ENCODE assay signal across 8 mouse cellular contexts in the genomic region with DNA sequence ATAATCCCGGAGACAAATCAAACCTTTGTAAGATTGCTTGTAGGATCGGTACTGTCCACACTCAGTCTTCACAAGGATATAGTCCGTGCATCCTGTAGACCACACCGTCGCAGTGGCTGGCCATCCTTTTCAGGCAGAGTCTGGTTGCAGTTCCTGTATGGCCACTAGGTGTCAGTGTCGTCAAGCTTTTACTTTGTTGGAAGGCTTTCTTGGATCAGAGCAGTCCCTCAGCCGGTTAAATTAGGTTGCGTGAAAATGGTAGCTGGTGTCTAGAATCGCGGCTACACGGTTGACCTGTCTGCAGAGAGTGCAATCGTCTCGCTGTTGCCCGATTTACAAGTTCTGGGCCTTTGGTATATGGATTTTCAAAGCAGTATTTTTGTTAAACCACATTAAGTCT.
DNase-seq lines count a peak whose midpoint lies in the region; ATAC-seq and TF ChIP-seq lines count a peak whose summit lies in the region.

No protein-coding gene starts in this region.

- no peaks in the 10 kb centered on the region for H3K4me1 ChIP-seq in bone marrow macrophage, adult 2 months (ENCODE audit: control insufficient read depth, insufficient read depth, low read length)
- H3K4me1 ChIP-seq in embryonic facial prominence, embryonic 15.5 days: no peaks in the 10 kb centered on the region
- H3K4me1 ChIP-seq in kidney, embryonic 14.5 days (ENCODE audit: control insufficient read depth, insufficient read depth, low read length): no peaks in the 10 kb centered on the region
- no peaks in the 10 kb centered on the region for H3K4me1 ChIP-seq in limb, embryonic 15.5 days

- 0 out of 2 replicates have a peak, but pooled peaks have one; percentile 51 for ATAC-seq in embryonic facial prominence, embryonic 15.5 days (ENCODE audit: insufficient number of reproducible peaks, low FRiP score, low TSS enrichment, low read depth)
- peak; percentile 87 for ATAC-seq in kidney, embryonic 14.5 days (ENCODE audit: low FRiP score, low TSS enrichment)
- ATAC-seq in limb, embryonic 15.5 days (ENCODE audit: insufficient number of reproducible peaks, low FRiP score, low TSS enrichment, low read depth): 0 out of 2 replicates have a peak, but pooled peaks have one; percentile 19

- no peak overlapping the region for H3K4me2 ChIP-seq in embryonic facial prominence, embryonic 15.5 days (replicated peaks)
- no peak overlapping the region for H3K4me2 ChIP-seq in kidney, embryonic 14.5 days (replicated peaks; ENCODE audit: low read depth, low read length)
- H3K4me2 ChIP-seq in limb, embryonic 15.5 days: no peak overlapping the region
- peak overlapping the region; percentile 38 for H3K4me2 ChIP-seq in myocyte (ENCODE audit: low read depth)

- H3K4me3 ChIP-seq in bone marrow macrophage, adult 2 months (ENCODE audit: insufficient read depth, low read length): no peak overlapping the region
- H3K4me3 ChIP-seq in embryonic facial prominence, embryonic 15.5 days (replicated peaks): no peak overlapping the region
- H3K4me3 ChIP-seq in kidney, embryonic 14.5 days (ENCODE audit: low read length): no peak overlapping the region
- H3K4me3 ChIP-seq in limb, embryonic 15.5 days: no peak overlapping the region
- H3K4me3 ChIP-seq in myocyte: no peak overlapping the region

- H3K36me3 ChIP-seq in embryonic facial prominence, embryonic 15.5 days: no peaks in the 10 kb centered on the region
- H3K36me3 ChIP-seq in kidney, embryonic 14.5 days (ENCODE audit: control insufficient read depth, insufficient read depth, low read length): no peaks in the 10 kb centered on the region
- H3K36me3 ChIP-seq in limb, embryonic 15.5 days: no peaks in the 10 kb centered on the region
- no peaks in the 10 kb centered on the region for H3K36me3 ChIP-seq in myocyte (ENCODE audit: control insufficient read depth, insufficient read depth)

- no peaks in the 10 kb centered on the region for H3K27me3 ChIP-seq in embryonic facial prominence, embryonic 15.5 days
- no peaks in the 10 kb centered on the region for H3K27me3 ChIP-seq in kidney, embryonic 14.5 days (ENCODE audit: control insufficient read depth, insufficient read depth, low read length)
- peaks cover 5% of the 10 kb centered on the region; the same call in 1 of the 2 replicates for H3K27me3 ChIP-seq in limb, embryonic 15.5 days
- no peaks in the 10 kb centered on the region for H3K27me3 ChIP-seq in myocyte (ENCODE audit: control insufficient read depth, insufficient read depth, insufficient read length)

- no peaks in the 10 kb centered on the region for H3K9me3 ChIP-seq in embryonic facial prominence, embryonic 15.5 days (replicated peaks)
- H3K9me3 ChIP-seq in kidney, embryonic 14.5 days (ENCODE audit: control insufficient read depth, low read length): no peaks in the 10 kb centered on the region
- no peaks in the 10 kb centered on the region for H3K9me3 ChIP-seq in limb, embryonic 15.5 days

- no peak overlapping the region for H3K27ac ChIP-seq in bone marrow macrophage, adult 2 months (ENCODE audit: insufficient read depth, low read depth, low read length)
- no peak overlapping the region for H3K27ac ChIP-seq in embryonic facial prominence, embryonic 15.5 days (replicated peaks)
- H3K27ac ChIP-seq in kidney, embryonic 14.5 days (ENCODE audit: low read depth, low read length): no peak overlapping the region
- no peak overlapping the region for H3K27ac ChIP-seq in limb, embryonic 15.5 days

- H3K79me2 ChIP-seq in myocyte (ENCODE audit: control insufficient read depth, insufficient read depth): no peaks in the 10 kb centered on the region

- TF ChIP-seq CTCF in bone marrow macrophage, adult 2 months (IDR thresholded peaks at IDR 0.05; ENCODE audit: low read depth, low read length): peak; percentile 73

- peak; percentile 60 for DNase-seq in A20 (ENCODE audit: low read depth, low spot score)
- DNase-seq in heart, adult 8-10 months (ENCODE audit: low spot score): peak; percentile 79
- peak; percentile 44 to 80 for DNase-seq in spleen, postnatal 4 days (ENCODE audit: low spot score in 2 of 2)

- H3K9ac ChIP-seq in embryonic facial prominence, embryonic 15.5 days: no peak overlapping the region
- no peak overlapping the region for H3K9ac ChIP-seq in kidney, embryonic 14.5 days (ENCODE audit: low read depth, low read length)
- H3K9ac ChIP-seq in limb, embryonic 15.5 days: no peak overlapping the region

- no peak for TF ChIP-seq POLR2A in bone marrow macrophage, adult 2 months (IDR thresholded peaks at IDR 0.05; ENCODE audit: borderline replicate concordance, low read depth, low read length)
- no peak for TF ChIP-seq POLR2A in myocyte (IDR thresholded peaks at IDR 0.05; ENCODE audit: insufficient read length, low read depth)

- 7% methylated on average over 14 of the region's 14 CpGs for WGBS in embryonic facial prominence, embryonic 15.5 days
- WGBS in kidney, embryonic 14.5 days: 9% methylated on average over 14 of the region's 14 CpGs
- 9% methylated on average over 14 of the region's 14 CpGs for WGBS in limb, embryonic 15.5 days

- no peak overlapping the region for H3ac ChIP-seq in myocyte (ENCODE audit: control insufficient read depth, insufficient read length)

TF ChIP-seq in myocyte, 11 proteins besides CTCF, POLR2A, EP300 and RAD21:
- TF ChIP-seq TCF3 (IDR thresholded peaks at IDR 0.05; ENCODE audit: insufficient read length, low read depth): no peak
- no peak for TF ChIP-seq MYOD1 (IDR thresholded peaks at IDR 0.05; ENCODE audit: control insufficient read depth in 1 of 3, insufficient read length in 2 of 3, low read depth in 2 of 3)
- no peak for TF ChIP-seq CEBPB (IDR thresholded peaks at IDR 0.05; ENCODE audit: insufficient read depth, poor library complexity, severe bottlenecking)
- no peak for TF ChIP-seq REST (IDR thresholded peaks at IDR 0.05; ENCODE audit: insufficient read depth, insufficient read length)
- TF ChIP-seq POLR2AphosphoS2 (IDR thresholded peaks at IDR 0.05; ENCODE audit: insufficient read length, low read depth): no peak
- no peak for TF ChIP-seq MYOG (IDR thresholded peaks at IDR 0.05; ENCODE audit: control insufficient read depth in 1 of 3, insufficient read depth in 1 of 3, insufficient read length in 2 of 3, low read depth in 2 of 3)

Comparison
In these comparisons a context has a peak if more than half of its experiments do, and no peak if none do; other contexts are left out.
1. ATAC-seq: peak in every context shown above with its lines; median percentile 87 in kidney, embryonic 14.5 days; 51 in embryonic facial prominence, embryonic 15.5 days; 19 in limb, embryonic 15.5 days.